Mouse (Mus musculus) adipocyte (in vitro differentiated cells): Measurements from ENCODE around the gene Dnm3.

Experiments
- DNase-seq: peaks from one replicate; pipeline ENCODE4 v3.0.0-alpha.2; 2016; ENCODE audit warnings: low spot score

The Dnm3 gene

GRCm38 (mm10) chr1:162075416-162075815 is 402.4 kb downstream of the Dnm3 start:
- DNase-seq, result peak; percentile 65

DNA sequence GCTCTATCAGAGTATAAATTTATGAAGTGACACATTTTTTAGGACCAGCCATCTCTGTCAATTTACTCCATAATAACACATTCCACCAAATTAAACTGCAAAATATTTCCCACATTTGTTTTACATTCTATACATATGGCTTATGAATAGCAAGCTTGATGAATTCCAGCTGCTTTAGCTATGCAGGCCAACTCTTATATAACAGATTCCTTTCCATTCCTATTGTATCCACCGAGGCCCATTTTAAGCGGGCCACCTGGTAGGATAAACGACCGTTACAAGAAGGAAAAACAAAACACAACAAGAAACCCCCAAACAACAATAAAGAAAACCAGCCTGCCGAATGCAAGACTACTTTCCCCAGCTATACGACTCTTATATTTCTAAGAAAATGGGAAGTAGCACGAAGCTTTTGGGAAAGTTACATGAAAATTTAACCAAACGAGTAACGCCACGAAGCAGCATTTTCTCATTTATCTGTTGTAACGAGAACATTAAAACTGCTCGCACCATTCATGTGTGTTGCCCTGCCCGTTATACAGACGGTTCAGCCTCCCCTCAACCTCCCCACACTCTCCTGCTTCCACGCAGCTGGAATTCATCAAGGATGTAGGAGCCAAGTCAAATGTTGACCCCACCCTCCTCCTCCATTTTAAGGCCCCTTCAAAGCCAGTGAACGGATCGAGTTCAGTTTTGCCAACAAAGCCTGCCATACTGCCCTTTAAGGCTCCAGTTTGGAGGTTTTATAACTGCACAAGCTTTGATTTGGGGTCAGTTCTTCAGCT is 403.0 kb downstream of the Dnm3 start:
- DNase-seq, result no peak

DNA sequence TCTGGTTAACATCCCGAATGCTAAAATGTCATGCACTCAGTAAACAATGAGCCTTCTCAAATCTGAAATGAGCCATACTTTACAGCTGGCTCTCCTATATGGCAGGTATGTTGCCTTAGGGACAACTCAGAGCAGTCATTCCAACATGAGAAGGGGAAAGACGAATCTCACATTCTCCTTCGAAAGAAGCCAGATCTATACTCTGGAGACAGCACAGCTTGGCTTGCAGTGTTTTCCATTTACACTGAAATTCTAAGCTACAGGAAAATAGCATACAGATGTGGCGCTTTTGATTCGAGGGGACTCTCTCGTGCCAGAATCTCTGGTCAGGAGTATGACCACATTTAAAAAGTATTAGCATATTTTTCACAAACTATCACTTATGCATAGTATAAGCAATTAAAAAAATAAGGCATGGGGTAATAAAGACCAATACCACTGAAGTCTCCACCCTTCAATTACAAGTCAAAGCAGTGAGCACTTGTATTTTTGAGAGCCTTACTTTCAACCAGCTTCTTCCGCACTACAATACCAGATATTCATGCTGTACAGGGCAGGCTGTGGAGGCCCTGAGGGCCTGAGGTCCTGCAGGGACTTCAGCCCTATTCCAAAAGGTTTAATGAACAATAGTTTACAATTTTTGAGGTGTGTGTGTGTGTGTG is 404.8 kb downstream of the Dnm3 start:
- DNase-seq, result no peak

DNA sequence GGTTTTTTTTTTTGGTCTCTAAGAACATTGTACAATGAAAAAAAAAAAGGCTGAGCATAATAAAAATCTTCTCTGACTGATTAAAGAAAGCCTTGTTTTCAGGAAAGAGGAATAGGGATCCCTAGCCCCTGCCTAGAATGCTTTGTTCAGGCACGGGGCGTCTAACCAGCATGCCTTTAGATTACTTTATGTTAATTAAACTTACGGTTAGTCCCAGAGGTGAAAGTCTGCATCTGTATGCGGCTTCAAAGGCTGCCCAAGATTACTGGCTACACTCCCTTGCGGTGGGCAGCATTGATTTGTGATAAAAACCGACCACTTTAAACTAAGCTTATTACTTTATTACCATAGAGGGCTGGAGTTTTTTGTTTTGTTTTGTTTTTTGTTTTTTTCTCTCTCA is 424.2 kb downstream of the Dnm3 start:
- DNase-seq, result no peak

DNA sequence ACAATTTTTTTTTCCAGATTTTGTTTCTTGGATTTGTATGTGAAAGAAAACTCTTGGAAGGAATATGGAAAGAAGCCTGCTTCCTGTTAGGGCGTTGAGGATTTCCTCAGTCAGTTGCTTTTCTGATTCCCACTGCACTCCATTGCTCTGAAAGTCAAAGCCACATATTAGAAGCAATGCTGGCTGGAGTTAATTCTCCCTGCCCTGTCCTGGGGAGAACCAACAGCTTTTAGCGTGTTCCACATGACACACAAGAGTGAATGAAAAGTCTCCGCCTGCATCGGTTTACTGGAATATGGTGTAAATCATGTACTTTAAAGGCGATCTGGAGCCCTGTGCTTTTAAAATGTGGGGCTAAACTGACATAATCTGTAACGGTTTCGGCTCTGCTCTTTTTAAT is 424.6 kb downstream of the Dnm3 start:
- DNase-seq, result no peak

DNA sequence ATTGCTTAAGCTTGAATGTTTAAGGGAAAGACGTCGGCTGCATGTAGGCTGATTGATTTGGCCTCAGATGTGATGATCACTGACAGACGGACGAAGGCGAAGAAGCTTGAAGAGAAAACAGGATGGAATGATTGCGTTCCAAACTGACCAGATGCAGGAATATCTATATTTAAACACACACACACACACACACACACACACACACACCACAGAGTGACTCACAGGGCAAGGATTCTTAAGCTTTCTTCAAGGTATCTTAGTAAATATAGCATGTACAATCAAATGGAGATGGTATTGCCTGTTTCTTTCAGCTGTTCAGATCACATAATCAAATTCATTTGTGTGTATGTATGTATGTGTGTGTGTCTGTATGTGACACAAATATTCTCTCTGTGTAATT is 425.1 kb downstream of the Dnm3 start:
- no peak for DNase-seq

DNA sequence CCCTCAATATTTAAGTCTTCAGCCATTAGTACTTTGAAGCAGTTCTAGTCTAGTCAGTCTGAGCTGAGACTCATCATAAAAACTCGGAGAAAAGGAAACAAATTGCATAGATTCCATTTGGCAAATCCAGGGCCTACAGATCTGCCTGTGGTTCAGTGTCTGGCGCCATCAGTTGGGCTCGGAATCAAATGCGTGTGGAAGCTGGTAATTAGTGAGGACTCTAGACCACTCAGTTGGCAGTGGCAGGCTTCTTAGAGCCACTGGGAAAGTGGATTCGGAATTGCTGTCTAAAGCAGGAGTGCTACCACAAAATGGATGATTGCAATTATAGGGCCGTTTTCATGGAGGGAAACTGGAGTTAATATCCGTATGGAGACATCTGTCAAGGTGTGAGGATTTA is 425.7 kb downstream of the Dnm3 start:
- DNase-seq, result no peak

DNA sequence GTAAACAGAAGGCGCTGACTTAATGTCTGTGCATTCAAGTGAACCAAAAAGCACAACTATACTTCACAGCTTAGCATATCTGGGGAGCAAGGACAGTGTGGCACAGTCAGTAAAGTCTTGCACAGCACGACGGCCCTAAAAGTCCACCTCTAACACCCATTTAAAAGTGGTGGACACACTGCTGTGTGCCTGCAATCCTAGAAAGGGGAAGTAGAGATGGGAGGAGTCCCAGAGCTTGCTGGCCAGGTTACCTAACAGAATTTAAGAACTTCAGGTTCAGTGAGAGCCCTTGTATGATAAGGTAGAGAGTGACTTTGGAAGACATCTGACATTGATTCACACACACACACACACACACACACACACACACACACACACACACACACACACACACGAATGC is 426.1 kb downstream of the Dnm3 start:
- no peak for DNase-seq

- no peak for DNase-seq
These were observed 430.2 kb downstream of the Dnm3 start for GRCm38 (mm10) chr1:162047673-162048072.

DNA sequence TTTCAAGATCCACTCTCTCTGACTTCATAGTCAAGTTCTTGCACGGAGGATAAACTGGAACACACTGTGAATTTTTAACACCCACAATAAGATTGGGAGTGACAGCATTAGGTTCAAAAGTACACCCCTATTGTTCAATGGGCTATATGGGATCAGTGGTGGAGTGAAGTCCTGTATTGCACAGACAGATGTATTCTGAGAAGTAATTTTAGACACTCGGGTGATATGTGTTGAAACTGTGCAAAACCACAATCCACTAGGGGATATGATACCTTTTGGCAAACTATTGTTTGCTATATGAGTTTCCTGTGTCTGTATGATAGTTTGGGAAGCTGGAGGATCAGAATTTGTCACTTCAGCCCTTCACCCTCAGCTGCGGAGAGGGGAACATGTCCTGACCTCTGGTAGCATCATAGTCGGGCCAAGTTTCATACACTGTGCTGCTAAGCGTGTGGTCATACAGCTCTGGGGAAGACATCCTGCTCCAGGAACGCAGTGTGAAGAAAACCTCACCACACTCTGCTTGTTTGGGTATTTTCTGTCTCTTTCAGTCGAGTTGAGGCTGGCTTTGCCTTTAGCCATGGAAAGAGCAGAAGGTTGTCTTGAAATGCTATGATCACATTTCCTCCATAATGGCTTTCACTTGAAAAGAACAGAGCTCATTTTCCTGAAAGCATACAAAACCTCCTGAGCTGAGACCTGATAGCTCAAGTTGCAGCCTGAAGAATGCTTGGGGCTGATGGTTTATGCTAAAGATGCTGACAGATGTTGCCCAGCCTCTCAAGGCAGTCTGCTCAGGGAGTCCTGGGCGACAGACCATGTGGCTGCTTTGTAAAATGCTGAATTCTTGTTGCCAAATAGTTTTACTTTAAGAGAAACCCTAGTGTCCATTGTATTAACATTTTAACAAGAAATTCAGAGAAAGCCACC is 433.8 kb downstream of the Dnm3 start:
- DNase-seq, result no peak

GRCm38 (mm10) chr1:162043216-162043615 is 434.6 kb downstream of the Dnm3 start:
- no peak for DNase-seq

DNA sequence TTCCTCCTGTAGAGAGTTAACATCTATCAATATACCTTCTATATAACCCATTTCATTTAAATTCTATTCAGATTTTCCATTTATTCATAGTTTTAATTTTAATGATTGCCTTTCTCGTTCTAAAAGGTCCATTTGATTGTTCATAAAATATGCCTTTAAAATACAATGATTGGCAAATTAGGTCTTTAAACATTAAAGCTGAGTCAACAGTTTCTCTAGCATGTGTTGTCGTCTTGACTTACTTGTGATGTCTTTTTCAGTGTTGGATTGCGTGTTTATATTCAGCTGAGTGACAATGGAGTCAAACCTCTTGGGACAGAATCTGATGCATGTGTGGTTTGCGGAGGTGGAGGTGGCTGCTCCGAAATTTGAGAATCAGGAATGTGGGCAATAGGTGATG is 435.4 kb downstream of the Dnm3 start:
- DNase-seq, result no peak

DNA sequence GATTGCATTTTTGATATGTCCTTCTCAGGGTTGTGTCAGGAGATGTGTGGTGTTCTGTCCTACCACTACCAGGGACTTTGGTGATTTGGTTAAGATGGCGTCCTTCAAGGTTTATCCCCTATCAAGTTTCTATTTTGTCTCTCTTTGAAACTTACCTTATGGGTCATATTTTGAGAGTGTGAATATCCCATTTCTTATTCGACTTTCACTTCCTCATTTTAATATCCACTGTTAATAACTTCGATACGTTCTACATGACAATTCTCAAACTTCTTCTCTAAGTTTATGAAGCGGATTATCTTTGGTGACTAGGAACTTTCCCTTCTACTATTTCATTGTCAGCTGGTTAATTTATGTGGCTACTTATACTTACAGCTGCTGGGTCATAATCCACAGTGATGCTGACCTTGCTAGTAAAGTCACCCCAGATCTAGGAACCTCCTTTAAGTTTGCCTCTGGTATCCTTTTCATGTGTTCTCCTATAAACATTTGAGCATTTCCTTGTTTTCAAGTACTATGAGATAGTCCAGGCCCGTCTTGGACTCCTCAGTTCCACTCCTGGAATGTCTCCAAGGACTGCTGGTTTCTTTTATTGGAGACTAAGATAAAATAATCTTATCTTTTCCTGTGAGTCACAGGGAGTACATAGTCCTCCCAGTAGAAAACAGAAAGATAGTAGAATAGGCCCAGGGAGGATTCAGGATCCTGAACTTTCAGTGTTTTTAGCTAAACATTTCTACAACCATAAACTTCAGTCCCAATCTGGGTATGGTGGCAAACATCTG is 437.2 kb downstream of the Dnm3 start:
- no peak for DNase-seq

- peak; percentile 57 for DNase-seq
These were observed 438.0 kb downstream of the Dnm3 start for GRCm38 (mm10) chr1:162039808-162040207.

- DNase-seq, result peak; percentile 15
These were observed 438.7 kb downstream of the Dnm3 start for GRCm38 (mm10) chr1:162039011-162039595.

DNA sequence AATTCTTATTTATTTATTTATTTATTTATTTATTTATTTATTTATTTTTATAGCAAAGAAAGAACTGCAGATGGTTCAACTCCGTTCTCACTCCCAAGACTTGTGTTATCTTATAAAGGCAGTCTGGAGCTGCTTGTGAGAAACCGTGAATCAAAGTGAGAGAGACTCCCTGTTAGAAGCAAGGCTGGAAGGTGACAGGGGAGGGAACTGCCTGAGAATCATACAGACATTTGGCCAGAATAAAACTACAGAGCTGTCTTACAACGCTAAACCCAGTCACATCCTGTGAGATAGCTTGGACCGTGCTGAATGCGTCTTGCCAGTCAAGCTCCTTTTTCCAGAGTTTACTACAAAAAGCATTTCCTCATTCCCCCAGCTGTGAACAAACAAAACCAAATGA is 439.4 kb downstream of the Dnm3 start:
- no peak for DNase-seq

GRCm38 (mm10) chr1:162037968-162038421 is 439.8 kb downstream of the Dnm3 start:
- DNase-seq, result peak; percentile 83

DNA sequence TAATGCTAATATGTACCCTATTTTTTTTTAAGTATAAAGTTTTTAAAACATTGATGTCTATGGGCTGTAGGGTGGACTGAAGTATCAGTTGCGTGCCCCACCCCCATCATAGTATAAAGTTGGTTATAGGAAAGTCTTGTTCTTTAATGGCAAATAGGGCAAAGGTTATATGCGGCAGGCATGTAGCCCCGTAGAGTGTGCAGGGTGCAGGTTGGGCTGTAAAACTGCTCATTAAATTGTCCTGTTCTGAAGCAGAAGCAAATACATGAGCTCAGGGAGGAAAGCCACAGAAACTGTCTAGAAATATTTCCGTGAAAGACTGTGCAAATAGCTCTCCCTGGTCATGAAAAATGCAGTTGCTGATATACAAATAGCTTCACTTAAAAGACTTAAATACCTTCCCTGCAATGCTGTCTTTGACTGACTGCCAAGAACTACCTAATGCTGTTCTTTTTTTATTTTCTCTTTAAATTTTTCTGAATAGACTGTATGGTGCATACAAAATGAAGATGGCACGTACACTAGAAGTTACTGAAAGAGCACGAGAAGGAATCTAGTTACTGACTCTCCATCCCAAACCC is 440.6 kb downstream of the Dnm3 start:
- no peak for DNase-seq

GRCm38 (mm10) chr1:162036461-162036835 is 441.4 kb downstream of the Dnm3 start:
- no peak for DNase-seq

DNA sequence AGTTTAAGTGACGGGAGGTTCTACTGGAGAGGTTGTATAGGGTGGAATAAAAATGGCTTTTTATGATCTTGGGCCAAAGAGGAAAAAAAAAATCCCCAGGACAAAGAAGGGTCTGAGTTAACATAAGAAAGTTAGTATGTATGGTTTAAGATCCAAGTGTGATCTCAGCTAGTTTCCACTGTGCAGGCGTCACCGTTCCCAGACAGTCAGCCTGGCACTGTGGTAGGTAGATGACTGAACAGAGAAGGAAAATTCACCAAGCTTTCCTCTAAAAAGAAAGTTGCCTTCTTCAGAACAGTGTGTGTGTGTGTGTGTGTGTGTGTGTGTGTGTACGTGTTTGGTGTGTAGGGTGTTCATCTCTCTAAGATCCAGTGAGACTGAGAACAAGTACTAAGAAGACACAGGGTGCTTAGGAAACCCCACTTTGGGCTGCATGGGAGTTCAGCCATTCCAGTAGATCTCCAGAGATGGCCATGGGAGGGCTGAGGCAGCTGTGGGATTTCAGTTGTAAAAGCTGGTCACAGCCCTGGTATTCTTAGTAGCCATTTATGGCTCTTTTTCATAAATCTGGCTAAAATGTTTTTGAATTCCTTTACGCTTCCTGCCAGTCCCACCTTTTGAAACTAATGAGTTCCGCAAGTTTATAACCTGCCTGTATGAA is 441.9 kb downstream of the Dnm3 start:
- DNase-seq, result no peak
